Mouse (Mus musculus) MEL (cell line): ENCODE results near the gene Stam. TPM values are rescaled to one million over a fixed set of nuclear protein-coding genes. Genes with fewer than 3 reads are reported as not detected.
A peak's percentile ranks its signal among the peaks of the same experiment; 100 is the strongest.

Experiments used
- DNase-seq: peaks from one replicate; pipeline ENCODE4 v3.0.0; 2011; ENCODE audit warnings: low read depth, low spot score
- H3K27ac ChIP-seq: 2 replicates; pipeline ENCODE4 v1.5.1; 2012; ENCODE audit warnings: low read depth, mild to moderate bottlenecking, control low read depth, low read length, moderate library complexity; ENCODE audit not compliant: control insufficient read depth
- H3K27me3 ChIP-seq, 2 experiments: fragments of 150-350 bp in 1 of 2; sonication (generic) in 1 of 2; 2 replicates each; pipeline ENCODE4 v1.6.1; 2012; ENCODE audit warnings: low read length in 2 of 2, mild to moderate bottlenecking in 2 of 2, improper control_type of control experiment in 1 of 2, moderate library complexity in 1 of 2; ENCODE audit not compliant: insufficient read depth in 2 of 2, control insufficient read depth in 1 of 2
- H3K36me3 ChIP-seq, 2 experiments: 2 replicates each; pipeline ENCODE4 v1.6.1; 2012 to 2014; ENCODE audit warnings: low read length in 2 of 2, improper control_type of control experiment in 1 of 2, inconsistent platforms in 1 of 2, mild to moderate bottlenecking in 1 of 2; ENCODE audit not compliant: insufficient read depth in 2 of 2, control insufficient read depth in 1 of 2
- H3K4me1 ChIP-seq, 2 experiments: fragments of 150-350 bp in 1 of 2; sonication (generic) in 1 of 2; 2 replicates each; pipeline ENCODE4 v1.6.1; 2012; ENCODE audit warnings: low read length in 2 of 2, improper control_type of control experiment in 1 of 2, mild to moderate bottlenecking in 1 of 2; ENCODE audit not compliant: insufficient read depth in 2 of 2, control insufficient read depth in 1 of 2
- H3K4me3 ChIP-seq, 2 experiments: fragments of 150-350 bp in 1 of 2; sonication (generic) in 1 of 2; 2 replicates each; pipeline ENCODE4 v1.5.1; 2012; ENCODE audit warnings: low read depth in 2 of 2, low read length in 2 of 2, mild to moderate bottlenecking in 2 of 2, moderate library complexity in 2 of 2, control low read depth in 1 of 2, improper control_type of control experiment in 1 of 2; ENCODE audit not compliant: control insufficient read depth in 1 of 2, insufficient read depth in 1 of 2
- H3K79me2 ChIP-seq: 2 replicates; pipeline ENCODE4 v1.6.1; 2012; ENCODE audit warnings: mild to moderate bottlenecking, low read length, moderate library complexity; ENCODE audit not compliant: control insufficient read depth, poor library complexity, insufficient read depth
- H3K9ac ChIP-seq: 2 replicates; pipeline ENCODE4 v1.6.1; 2012; ENCODE audit warnings: low read depth, mild to moderate bottlenecking, control low read depth, low read length, moderate library complexity; ENCODE audit not compliant: control insufficient read depth, poor library complexity, severe bottlenecking
- H3K9me3 ChIP-seq: fragments of 150-350 bp; sonication (generic); replicated peaks from 2 replicates; pipeline ENCODE4 v1.6.1; 2012; ENCODE audit warnings: mild to moderate bottlenecking, low read length, improper control_type of control experiment, moderate library complexity; ENCODE audit not compliant: insufficient read depth
- BHLHE40 ChIP-seq: IDR thresholded peaks from 2 replicates; pipeline ENCODE4 v1.6.1; 2012; ENCODE audit warnings: low read depth, mild to moderate bottlenecking, inconsistent platforms, low read length, improper control_type of control experiment, borderline replicate concordance
- CHD1 ChIP-seq: IDR thresholded peaks from 2 replicates; pipeline ENCODE4 v1.6.1; 2012; ENCODE audit warnings: low read depth, mild to moderate bottlenecking, inconsistent platforms, low read length, improper control_type of control experiment
- CTCF ChIP-seq, 3 experiments: IDR thresholded peaks in 2 of 3; conservative IDR thresholded peaks in 1 of 3; 2 replicates each; pipeline ENCODE4 v1.5.1; 2011 to 2012; ENCODE audit warnings: low read length in 3 of 3, low read depth in 2 of 3, mild to moderate bottlenecking in 2 of 3, improper control_type of control experiment in 1 of 3, inconsistent platforms in 1 of 3, mixed read lengths in 1 of 3, moderate library complexity in 1 of 3; ENCODE audit not compliant: control insufficient read depth in 1 of 3, insufficient read depth in 1 of 3, poor library complexity in 1 of 3, severe bottlenecking in 1 of 3
- ELF1 ChIP-seq: IDR thresholded peaks from 2 replicates; pipeline ENCODE4 v1.6.1; 2014; ENCODE audit warnings: low read depth, mild to moderate bottlenecking, inconsistent platforms, low read length, improper control_type of control experiment, moderate library complexity
- GABPA ChIP-seq: IDR thresholded peaks from 2 replicates; pipeline ENCODE4 v1.6.1; 2012; ENCODE audit warnings: low read depth, mild to moderate bottlenecking, inconsistent platforms, low read length, improper control_type of control experiment, moderate library complexity
- GATA1 ChIP-seq: IDR thresholded peaks from 2 replicates; pipeline ENCODE4 v1.6.1; 2011; ENCODE audit warnings: low read depth, low read length, improper control_type of control experiment
- HCFC1 ChIP-seq: IDR thresholded peaks from 2 replicates; pipeline ENCODE4 v1.6.1; 2012; ENCODE audit warnings: low read depth, mild to moderate bottlenecking, inconsistent platforms, low read length, improper control_type of control experiment, moderate library complexity
- JUND ChIP-seq: IDR thresholded peaks from 2 replicates; pipeline ENCODE4 v1.6.1; 2011; ENCODE audit warnings: low read depth, mild to moderate bottlenecking, improper control_type of control experiment, low read length
- KAT2A ChIP-seq: conservative IDR thresholded peaks from 2 replicates; pipeline ENCODE4 v1.6.1; 2012; ENCODE audit warnings: low read depth, low read length, improper control_type of control experiment, inconsistent platforms
- MAFK ChIP-seq: IDR thresholded peaks from 2 replicates; pipeline ENCODE4 v1.6.1; 2011; ENCODE audit warnings: low read depth, mild to moderate bottlenecking, low read length, improper control_type of control experiment, borderline replicate concordance
- MEF2A ChIP-seq: IDR thresholded peaks from 2 replicates; pipeline ENCODE4 v1.6.1; 2014; ENCODE audit warnings: low read depth, mild to moderate bottlenecking, inconsistent platforms, low read length, improper control_type of control experiment; ENCODE audit not compliant: poor library complexity, insufficient replicate concordance, severe bottlenecking; ENCODE audit errors: extremely low read depth
- MXI1 ChIP-seq: IDR thresholded peaks from 2 replicates; pipeline ENCODE4 v1.6.1; 2011; ENCODE audit warnings: mild to moderate bottlenecking, low read depth, low read length, improper control_type of control experiment
- MYB ChIP-seq: IDR thresholded peaks from 2 replicates; pipeline ENCODE4 v1.6.1; 2011; ENCODE audit warnings: mild to moderate bottlenecking, low read depth, low read length, improper control_type of control experiment
- POLR2A ChIP-seq, 2 experiments: IDR thresholded peaks; 2 replicates each; pipeline ENCODE4 v1.6.1; 2011 to 2012; ENCODE audit warnings: low read length in 2 of 2, mild to moderate bottlenecking in 2 of 2, control low read depth in 1 of 2, improper control_type of control experiment in 1 of 2, low read depth in 1 of 2, moderate library complexity in 1 of 2; ENCODE audit not compliant: control insufficient read depth in 1 of 2, insufficient read depth in 1 of 2, poor library complexity in 1 of 2
- POLR2AphosphoS5 ChIP-seq: IDR thresholded peaks from 2 replicates; pipeline ENCODE4 v1.6.1; 2012; ENCODE audit warnings: low read depth, borderline replicate concordance, mild to moderate bottlenecking, inconsistent platforms, low read length, moderate library complexity, mixed read lengths
- USF1 ChIP-seq: IDR thresholded peaks from 2 replicates; pipeline ENCODE4 v1.6.1; 2014; ENCODE audit warnings: low read depth, mild to moderate bottlenecking, inconsistent platforms, low read length, improper control_type of control experiment, moderate library complexity
- USF2 ChIP-seq, 2 experiments: IDR thresholded peaks; 2 replicates each; pipeline ENCODE4 v1.6.1; 2011 to 2012; ENCODE audit warnings: improper control_type of control experiment in 2 of 2, low read length in 2 of 2, borderline replicate concordance in 1 of 2, inconsistent platforms in 1 of 2, low read depth in 1 of 2, mild to moderate bottlenecking in 1 of 2; ENCODE audit not compliant: insufficient read depth in 1 of 2
- ZC3H11A ChIP-seq: IDR thresholded peaks from 2 replicates; pipeline ENCODE4 v1.6.1; 2012; ENCODE audit warnings: low read depth, mild to moderate bottlenecking, inconsistent platforms, low read length, improper control_type of control experiment
- ZKSCAN1 ChIP-seq: IDR thresholded peaks from 2 replicates; pipeline ENCODE4 v1.6.1; 2012; ENCODE audit warnings: low read depth, mild to moderate bottlenecking, inconsistent platforms, low read length, improper control_type of control experiment, moderate library complexity
- polyA plus RNA-seq, 2 experiments: library from polyadenylated mRNA; stranded (reverse) in 1 of 2; unstranded in 1 of 2; fragments of >175 nt in 1 of 2; fragments of >200 nt in 1 of 2; gene quantifications; 2 replicates each; pipeline versions ENCODE4 v1.2.1 to v1.2.4; 2012; ENCODE audit warnings: low replicate concordance in 2 of 2, low read depth in 1 of 2; ENCODE audit not compliant: insufficient read length in 2 of 2, insufficient read depth in 1 of 2, missing spikeins in 1 of 2
- total RNA-seq: library from RNA; depleted of rRNA; stranded (reverse); fragments of 300-350 nt; gene quantifications from 2 replicates; pipeline ENCODE4 v1.2.3, GENCODE M21; 2012

Gene Stam
- total and polyA plus RNA-seq, 3 experiments, result 24.5 to 466 (median 29.6) TPM

DNA sequence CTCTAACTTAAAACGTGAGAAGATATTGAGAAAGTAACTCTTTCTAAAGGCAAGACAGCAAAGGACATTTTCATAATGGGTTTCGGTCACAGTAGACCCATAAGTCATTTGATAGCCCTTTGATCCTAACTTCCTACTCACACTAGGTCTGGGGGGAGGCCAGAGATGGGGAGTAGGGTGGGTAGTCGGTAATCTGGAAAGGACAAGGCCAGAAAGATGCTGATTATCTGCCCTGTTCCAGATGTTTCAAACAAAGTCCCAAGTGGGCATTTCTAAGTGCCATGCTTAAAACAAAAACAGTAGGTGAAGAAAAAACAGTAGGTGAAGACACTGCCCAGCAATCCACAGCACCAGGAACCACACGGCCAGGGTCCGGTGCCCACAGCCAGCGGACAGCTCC lies 19.2 kb upstream of the Stam start:
- Histone ChIP-seq H3K27ac (no peak overlapping the region), H3K36me3 (no peaks in the 10 kb centered on the region), H3K79me2 (peaks cover 4% of the 10 kb centered on the region; the same call in 1 of the 2 replicates), H3K4me1 (peaks cover 0 to 2% of the 10 kb centered on the region in 2 experiments; a peak in 1 of 4 replicates), H3K9me3 (no peaks in the 10 kb centered on the region), H3K4me3 (peak overlapping the region; percentile 77 to 90), H3K9ac (peak overlapping the region; percentile 73), H3K27me3 (no peaks in the 10 kb centered on the region)
- DNase-seq, result peak; percentile 38
- no peak for TF ChIP-seq ZC3H11A
- TF ChIP-seq HCFC1, result no peak
- TF ChIP-seq BHLHE40, result no peak
- no peak for TF ChIP-seq GATA1
- TF ChIP-seq GABPA, result no peak
- TF ChIP-seq MYB, result no peak
- no peak for TF ChIP-seq CHD1

DNA sequence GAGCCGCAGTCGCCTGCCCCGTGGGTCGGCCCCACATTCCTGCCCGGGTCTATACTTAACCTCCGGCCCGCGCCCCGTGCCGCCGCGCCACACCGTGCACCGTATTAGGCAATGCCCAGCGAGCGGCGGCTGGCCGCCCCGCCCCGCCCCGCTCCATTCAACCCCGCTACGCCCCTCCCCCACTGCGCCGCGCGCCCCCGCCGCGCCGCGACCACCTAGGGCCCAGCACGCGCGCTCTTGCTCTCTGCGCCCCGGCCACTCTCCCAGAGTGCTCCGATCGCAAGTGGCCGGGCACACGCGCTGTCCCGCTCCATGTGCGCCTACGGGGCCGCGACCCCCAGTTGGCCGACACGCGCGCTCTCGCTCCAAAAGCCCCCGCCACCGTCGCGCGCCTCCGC lies 18.7 kb upstream of the Stam start:
- Histone ChIP-seq H3K9ac (peak overlapping the region; percentile 73), H3K79me2 (peaks cover 4% of the 10 kb centered on the region; the same call in 1 of the 2 replicates), H3K27me3 (no peaks in the 10 kb centered on the region), H3K4me1 (peaks cover 0 to 2% of the 10 kb centered on the region in 2 experiments; a peak in 1 of 4 replicates), H3K36me3 (no peaks in the 10 kb centered on the region), H3K4me3 (peak overlapping the region; percentile 77 to 90), H3K9me3 (no peaks in the 10 kb centered on the region), H3K27ac (peak overlapping the region; percentile 4; the same call in 1 of the 2 replicates)
- TF ChIP-seq GATA1 (no peak), POLR2A (IDR thresholded peaks at IDR 0.05; ENCODE audit: control insufficient read depth in 1 of 2, insufficient read depth in 1 of 2, low read depth in 1 of 2, low read length in 2 of 2, poor library complexity in 1 of 2) (0 out of 4 replicates have a peak, but pooled peaks of 1 of the 2 experiments have one; percentile 28), MXI1 (peak; percentile 18; the same call in 1 of the 2 replicates)
- DNase-seq, result no peak

DNA sequence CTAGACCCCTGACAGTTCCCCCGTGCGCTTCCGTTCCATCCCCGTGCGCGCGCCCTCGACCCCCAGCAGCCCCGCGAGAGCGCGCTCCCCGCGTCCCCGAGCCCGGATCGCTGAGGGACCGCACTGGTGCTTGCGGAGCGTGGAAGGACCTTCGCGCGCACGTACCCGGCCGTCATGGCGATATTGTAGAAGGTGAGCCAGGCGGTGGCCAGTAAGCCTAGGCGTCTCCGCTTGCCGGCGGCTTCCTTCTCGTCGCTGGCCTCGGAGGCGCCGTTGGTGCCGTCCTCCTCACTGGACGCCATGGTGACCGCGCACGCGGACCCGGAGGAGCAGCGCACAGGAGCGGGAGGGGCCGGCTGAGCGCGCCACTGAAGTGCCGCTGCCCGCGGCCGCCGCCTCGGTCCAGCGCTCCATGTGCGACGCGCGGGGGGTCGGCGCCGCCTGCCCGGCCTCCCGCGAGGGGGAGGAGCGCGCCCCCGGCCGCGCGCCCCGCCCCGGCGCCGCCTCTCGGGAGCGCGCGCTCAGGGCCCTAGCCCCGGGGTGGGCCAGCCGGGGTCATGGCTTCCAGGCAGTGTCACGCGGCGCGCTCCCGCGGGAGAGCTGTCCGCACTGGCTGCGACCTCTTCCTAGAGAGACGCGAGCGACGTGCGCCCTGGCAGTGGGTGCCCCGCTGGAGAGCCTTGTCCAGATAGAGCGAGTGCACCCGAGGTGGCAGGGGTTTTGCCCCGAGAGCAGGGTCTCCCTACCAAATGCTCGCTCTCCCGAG lies 18.1 kb upstream of the Stam start, which contains the start of gene Hacd1:
Gene Hacd1 (minus strand): TSS at position 570 of the 766 bp plus-strand sequence.
- TF ChIP-seq CHD1 (no peak), POLR2AphosphoS5 (no peak), POLR2A (IDR thresholded peaks at IDR 0.05; ENCODE audit: control insufficient read depth in 1 of 2, insufficient read depth in 1 of 2, low read depth in 1 of 2, low read length in 2 of 2, poor library complexity in 1 of 2) (no peak), USF2 (IDR thresholded peaks at IDR 0.05; ENCODE audit: borderline replicate concordance in 1 of 2, insufficient read depth in 1 of 2, low read depth in 1 of 2, low read length in 2 of 2) (no peak), USF1 (no peak), JUND (no peak), MYB (no peak), BHLHE40 (no peak), CTCF (IDR thresholded peaks at IDR 0.05 in 2 of 3, conservative IDR thresholded peaks at IDR 0.05 in 1 of 3; ENCODE audit: control insufficient read depth in 1 of 3, insufficient read depth in 1 of 3, low read depth in 2 of 3, low read length in 3 of 3, poor library complexity in 1 of 3, severe bottlenecking in 1 of 3) (no peak), MAFK (no peak), MEF2A (no peak), KAT2A (no peak), ELF1 (no peak), ZKSCAN1 (no peak)
- Histone ChIP-seq H3K79me2 (peaks cover 4% of the 10 kb centered on the region; the same call in 1 of the 2 replicates), H3K27me3 (no peaks in the 10 kb centered on the region), H3K9me3 (no peaks in the 10 kb centered on the region), H3K36me3 (no peaks in the 10 kb centered on the region), H3K4me1 (peaks cover 0 to 2% of the 10 kb centered on the region in 2 experiments; a peak in 1 of 4 replicates), H3K4me3 (peak within 1 kb of the TSS; percentile 77 to 90), H3K27ac (peak within 1 kb of the TSS; percentile 4; the same call in 1 of the 2 replicates), H3K9ac (peak within 1 kb of the TSS; percentile 73)
- peak; percentile 72 for DNase-seq
